Comparison of ENCODE assay signal across 9 mouse cellular contexts in genomic region chr12:52832230-52832629, GRCm38 (mm10).
DNase-seq lines count a peak whose midpoint lies in the region; ATAC-seq and TF ChIP-seq lines count a peak whose summit lies in the region.
"Had no signal": no experiment of that assay in that cellular context is flagged by ENCODE, and none has a peak within 500 bp of the region (broad histone marks: within the 10 kb centered on the region; RNA-seq: fewer than 3 reads in every experiment).

No protein-coding gene starts in this region.

- DNase-seq in MEL-GATA-1-ER (ENCODE audit: extremely low read depth, low read depth), result peak; percentile 41
- peak; percentile 77 to 81 for DNase-seq in cerebellum, adult 18-20 months
- peak; percentile 83 for DNase-seq in forelimb bud, embryonic 11.5 days (ENCODE audit: low read depth, low spot score)
- peak; percentile 22 to 42 (median 40) for DNase-seq in liver, embryonic 14.5 days (ENCODE audit: low read depth in 3 of 3, low spot score in 3 of 3)
- DNase-seq in ovary, postnatal 36 days (ENCODE audit: low spot score), result peak; percentile 38
- DNase-seq in urinary bladder, postnatal 36 days (ENCODE audit: low spot score in 2 of 2), result peak; percentile 58 to 62

- no peaks in the 10 kb centered on the region for H3K9me3 ChIP-seq in kidney, embryonic 15.5 days (replicated peaks)
- H3K9me3 ChIP-seq in liver, embryonic 14.5 days (ENCODE audit: control insufficient read depth, low read length), result no peaks in the 10 kb centered on the region
- H3K9me3 ChIP-seq: heart, embryonic 13.5 days had no signal

- peaks cover 24% of the 10 kb centered on the region for H3K4me1 ChIP-seq in kidney, embryonic 15.5 days
- H3K4me1 ChIP-seq in liver, embryonic 14.5 days (replicated peaks; ENCODE audit: control insufficient read depth in 2 of 2, insufficient read depth in 2 of 2, low read length in 1 of 2), result peaks cover 0 to 6% of the 10 kb centered on the region in 2 experiments; a peak in 1 of 4 replicates

- H3K27me3 ChIP-seq in C2C12 (ENCODE audit: control insufficient read depth, insufficient read depth, insufficient read length), result no peaks in the 10 kb centered on the region
- H3K27me3 ChIP-seq in kidney, embryonic 15.5 days, result no peaks in the 10 kb centered on the region
- no peaks in the 10 kb centered on the region for H3K27me3 ChIP-seq in liver, embryonic 14.5 days (ENCODE audit: control insufficient read depth, insufficient read depth, low read length)
- H3K27me3 ChIP-seq: heart, embryonic 13.5 days had no signal

- no peaks in the 10 kb centered on the region for H3K36me3 ChIP-seq in C2C12 (ENCODE audit: control insufficient read depth, insufficient read depth)
- no peaks in the 10 kb centered on the region for H3K36me3 ChIP-seq in kidney, embryonic 15.5 days
- no peaks in the 10 kb centered on the region for H3K36me3 ChIP-seq in liver, embryonic 14.5 days (replicated peaks; ENCODE audit: control insufficient read depth, insufficient read depth, low read depth)
- H3K36me3 ChIP-seq: heart, embryonic 13.5 days had no signal

- TF ChIP-seq EP300 in liver, embryonic 14.5 days (IDR thresholded peaks at IDR 0.05; ENCODE audit: low read depth), result no peak

- H3K79me2 ChIP-seq in C2C12 (ENCODE audit: control insufficient read depth, insufficient read depth), result no peaks in the 10 kb centered on the region

- 8% methylated on average over 4 of the region's 4 CpGs for WGBS in kidney, embryonic 15.5 days
- WGBS in liver, embryonic 14.5 days (ENCODE audit: insufficient replicate concordance), result 2% methylated on average over 4 of the region's 4 CpGs

- H3ac ChIP-seq in C2C12 (ENCODE audit: control insufficient read depth, insufficient read length, low read depth), result no peak overlapping the region

- no peak overlapping the region for H3K4me2 ChIP-seq in kidney, embryonic 15.5 days
- no peak overlapping the region for H3K4me2 ChIP-seq in liver, embryonic 14.5 days (ENCODE audit: low read depth)
- H3K4me2 ChIP-seq: heart, embryonic 13.5 days had no signal

- H3K9ac ChIP-seq in kidney, embryonic 15.5 days, result no peak overlapping the region
- H3K9ac ChIP-seq in liver, embryonic 14.5 days (replicated peaks), result no peak overlapping the region
- H3K9ac ChIP-seq: heart, embryonic 13.5 days had no signal

- TF ChIP-seq CTCF in C2C12 (IDR thresholded peaks at IDR 0.05; ENCODE audit: control insufficient read depth, insufficient read depth, insufficient read length), result peak; percentile 53
- TF ChIP-seq CTCF in liver, embryonic 14.5 days (IDR thresholded peaks at IDR 0.05; ENCODE audit: low read depth), result peak; percentile 76

- 0 out of 2 replicates have a peak, but pooled peaks have one; percentile 52 for ATAC-seq in kidney, embryonic 15.5 days (replicated peaks; ENCODE audit: low FRiP score)
- no peak for ATAC-seq in liver, embryonic 14.5 days (ENCODE audit: insufficient read depth)

- no peaks in the 10 kb centered on the region for H3K79me3 ChIP-seq in C2C12 (ENCODE audit: low read depth)

- H3K27ac ChIP-seq in kidney, embryonic 15.5 days, result no peak overlapping the region
- no peak overlapping the region for H3K27ac ChIP-seq in liver, embryonic 14.5 days
- H3K27ac ChIP-seq: heart, embryonic 13.5 days had no signal

- H3K4me3 ChIP-seq in C2C12 (ENCODE audit: insufficient read depth, poor library complexity, severe bottlenecking), result no peak overlapping the region
- no peak overlapping the region for H3K4me3 ChIP-seq in kidney, embryonic 15.5 days (replicated peaks)
- H3K4me3 ChIP-seq in liver, embryonic 14.5 days (ENCODE audit: insufficient read depth in 1 of 2, low read depth in 2 of 2, low read length in 2 of 2), result no peak overlapping the region
- H3K4me3 ChIP-seq: heart, embryonic 13.5 days had no signal

TF ChIP-seq in C2C12, 6 proteins besides CTCF, POLR2A, EP300 and RAD21:
- TF ChIP-seq MYOD1 (IDR thresholded peaks at IDR 0.05; ENCODE audit: control insufficient read depth, insufficient read length, low read depth) (no peak), MYOG (IDR thresholded peaks at IDR 0.05; ENCODE audit: control insufficient read depth, extremely low read depth, insufficient read length) (no peak), USF1 (IDR thresholded peaks at IDR 0.05; ENCODE audit: low read depth) (no peak), MAX (IDR thresholded peaks at IDR 0.05) (no peak), CEBPB (IDR thresholded peaks at IDR 0.05; ENCODE audit: low read depth) (peak; percentile 14)
